Mouse (Mus musculus): ENCODE results near the gene Acsl6.
A peak's percentile ranks its signal among the peaks of the same experiment; 100 is the strongest.
"Not testable (repeated sequence)": the region's sequence is repeated elsewhere in the genome, so short reads cannot be mapped to it uniquely, and the experiment has no call there.

The Acsl6 gene

GRCm38 (mm10) chr11:54303728-54304470 lies at the start of gene Acsl6:
Gene Acsl6 (plus strand): TSS chr11:54303798.
- no peak for DNase-seq

GRCm38 (mm10) chr11:54254114-54254513 lies 49.5 kb upstream of the Acsl6 start:
- DNase-seq, result peak; percentile 6 to 19

GRCm38 (mm10) chr11:54256624-54257376 lies 46.8 kb upstream of the Acsl6 start:
- DNase-seq, result peak; percentile 83 to 84

- DNase-seq, result peak in 1 of 2 experiments; percentile 19
These were observed 40.1 kb upstream of the Acsl6 start for GRCm38 (mm10) chr11:54263405-54264031.

GRCm38 (mm10) chr11:54264542-54264941 lies 39.1 kb upstream of the Acsl6 start:
- peak; percentile 70 to 76 for DNase-seq

GRCm38 (mm10) chr11:54267177-54267576 lies 36.4 kb upstream of the Acsl6 start, which contains the start of gene Il3:
Gene Il3 (minus strand): TSS chr11:54267277.
- DNase-seq, result no peak

- no peak for DNase-seq
These were observed 34.3 kb upstream of the Acsl6 start for GRCm38 (mm10) chr11:54269191-54269896.

- DNase-seq, result no peak
These were observed 32.1 kb upstream of the Acsl6 start for GRCm38 (mm10) chr11:54271437-54271949.

- DNase-seq, result no peak
These were observed 15.7 kb upstream of the Acsl6 start for GRCm38 (mm10) chr11:54287821-54288453.

GRCm38 (mm10) chr11:54292163-54292562 lies 11.4 kb upstream of the Acsl6 start:
- DNase-seq, result no peak

GRCm38 (mm10) chr11:54293980-54294807 lies 9.4 kb upstream of the Acsl6 start:
- DNase-seq, result no peak

- DNase-seq, result no peak
These were observed 7.6 kb upstream of the Acsl6 start for GRCm38 (mm10) chr11:54295971-54296370.

- DNase-seq, result no peak
These were observed 6.9 kb upstream of the Acsl6 start for GRCm38 (mm10) chr11:54296734-54297133.

GRCm38 (mm10) chr11:54297471-54297870 lies 6.1 kb upstream of the Acsl6 start:
- not testable (repeated sequence) for DNase-seq

GRCm38 (mm10) chr11:54298777-54299176 lies 4.8 kb upstream of the Acsl6 start:
- DNase-seq, result peak in 1 of 2 experiments; percentile 9

- no peak for DNase-seq
These were observed 1.6 kb upstream of the Acsl6 start for GRCm38 (mm10) chr11:54301994-54302393.

- DNase-seq, result no peak
These were observed 992 bp upstream of the Acsl6 start for GRCm38 (mm10) chr11:54302606-54303005.

GRCm38 (mm10) chr11:54303076-54303727 lies 396 bp upstream of the Acsl6 start:
- no peak for DNase-seq

GRCm38 (mm10) chr11:54304471-54304873 lies 874 bp downstream of the Acsl6 start:
- DNase-seq, result no peak

- DNase-seq, result no peak
These were observed 1.7 kb downstream of the Acsl6 start for GRCm38 (mm10) chr11:54305331-54305730.

Measured in B cell, adult 2 months (primary cell).